Mouse (Mus musculus): ENCODE data around the gene Dip2b.
A peak's percentile ranks its signal among the peaks of the same experiment; 100 is the strongest.

Gene Dip2b

GRCm38 (mm10) chr15:100050940-100051339 lies 12.5 kb downstream of the Dip2b start:
- DNase-seq (ENCODE audit: inconsistent ontology term), result no peak

GRCm38 (mm10) chr15:100052726-100053125 lies 14.3 kb downstream of the Dip2b start:
- peak; percentile 65 for DNase-seq (ENCODE audit: inconsistent ontology term)

GRCm38 (mm10) chr15:100056397-100056908 lies 18.0 kb downstream of the Dip2b start:
- no peak for DNase-seq (ENCODE audit: inconsistent ontology term)

GRCm38 (mm10) chr15:100057698-100058097 lies 19.2 kb downstream of the Dip2b start:
- DNase-seq (ENCODE audit: inconsistent ontology term), result no peak

- DNase-seq (ENCODE audit: inconsistent ontology term), result no peak
Measured at GRCm38 (mm10) chr15:100058143-100058542, 19.7 kb downstream of the Dip2b start.

- no peak for DNase-seq (ENCODE audit: inconsistent ontology term)
Measured at GRCm38 (mm10) chr15:100058912-100059311, 20.4 kb downstream of the Dip2b start.

GRCm38 (mm10) chr15:100059626-100060311 lies 21.3 kb downstream of the Dip2b start:
- DNase-seq (ENCODE audit: inconsistent ontology term), result no peak

GRCm38 (mm10) chr15:100060513-100061140 lies 22.2 kb downstream of the Dip2b start:
- DNase-seq (ENCODE audit: inconsistent ontology term), result no peak

- DNase-seq (ENCODE audit: inconsistent ontology term), result no peak
Measured at GRCm38 (mm10) chr15:100061377-100061776, 22.9 kb downstream of the Dip2b start.

- no peak for DNase-seq (ENCODE audit: inconsistent ontology term)
Measured at GRCm38 (mm10) chr15:100063229-100063773, 24.8 kb downstream of the Dip2b start.

- no peak for DNase-seq (ENCODE audit: inconsistent ontology term)
Measured at GRCm38 (mm10) chr15:100066702-100067101, 28.2 kb downstream of the Dip2b start.

- no peak for DNase-seq (ENCODE audit: inconsistent ontology term)
Measured at GRCm38 (mm10) chr15:100069101-100069500, 30.6 kb downstream of the Dip2b start.

GRCm38 (mm10) chr15:100070021-100070420 lies 31.6 kb downstream of the Dip2b start:
- no peak for DNase-seq (ENCODE audit: inconsistent ontology term)

- no peak for DNase-seq (ENCODE audit: inconsistent ontology term)
Measured at GRCm38 (mm10) chr15:100071819-100072218, 33.4 kb downstream of the Dip2b start.

GRCm38 (mm10) chr15:100073696-100074453 lies 35.4 kb downstream of the Dip2b start:
- DNase-seq (ENCODE audit: inconsistent ontology term), result no peak

GRCm38 (mm10) chr15:100074754-100075153 lies 36.3 kb downstream of the Dip2b start:
- no peak for DNase-seq (ENCODE audit: inconsistent ontology term)

- no peak for DNase-seq (ENCODE audit: inconsistent ontology term)
Measured at GRCm38 (mm10) chr15:100076362-100076761, 37.9 kb downstream of the Dip2b start.

GRCm38 (mm10) chr15:100080833-100081477 lies 42.5 kb downstream of the Dip2b start:
- no peak for DNase-seq (ENCODE audit: inconsistent ontology term)

GRCm38 (mm10) chr15:100081478-100081998 lies 43.1 kb downstream of the Dip2b start:
- DNase-seq (ENCODE audit: inconsistent ontology term), result peak; percentile 88

- peak; percentile 26 for DNase-seq (ENCODE audit: inconsistent ontology term)
Measured at GRCm38 (mm10) chr15:100082052-100082451, 43.6 kb downstream of the Dip2b start.

GRCm38 (mm10) chr15:100082733-100083132 lies 44.3 kb downstream of the Dip2b start:
- peak; percentile 46 for DNase-seq (ENCODE audit: inconsistent ontology term)

All from Muller cell, postnatal 12 days (primary cell).